ENCODE assay signal across 12 mouse cellular contexts in genomic region chr3:130800016-130800415, GRCm38 (mm10).
"Had no signal": no experiment of that assay in that cellular context is flagged by ENCODE, and none has a peak within 500 bp of the region (broad histone marks: within the 10 kb centered on the region; RNA-seq: fewer than 3 reads in every experiment).

No protein-coding gene starts in this region.

- H3K9me3 ChIP-seq: liver, embryonic 13.5 days had no signal

- ATAC-seq: intestine, embryonic 16.5 days had no signal

- H3K36me3 ChIP-seq: liver, embryonic 13.5 days had no signal

- H3K27ac ChIP-seq: liver, embryonic 13.5 days; macrophage had no signal

- H3K9ac ChIP-seq: liver, embryonic 13.5 days had no signal

- H3K4me2 ChIP-seq: liver, embryonic 13.5 days had no signal

- DNase-seq: kidney, adult 18-20 months; kidney, adult 9 months; kidney, postnatal 14 days; kidney, postnatal 4 days; liver, embryonic 13.5 days; lung, adult 2 months; lung, postnatal 14 days; thymus, adult 2 months; thymus, postnatal 14 days; thymus, postnatal 4 days had no signal

- H3K4me3 ChIP-seq: liver, embryonic 13.5 days had no signal
